Mouse (Mus musculus): ENCODE results near the gene Asap2. TPM values are rescaled to one million over a fixed set of nuclear protein-coding genes. Genes with fewer than 3 reads are reported as not detected.

Gene Asap2
- polyA plus RNA-seq, 2 experiments = 9.2 to 20.1 TPM

DNA sequence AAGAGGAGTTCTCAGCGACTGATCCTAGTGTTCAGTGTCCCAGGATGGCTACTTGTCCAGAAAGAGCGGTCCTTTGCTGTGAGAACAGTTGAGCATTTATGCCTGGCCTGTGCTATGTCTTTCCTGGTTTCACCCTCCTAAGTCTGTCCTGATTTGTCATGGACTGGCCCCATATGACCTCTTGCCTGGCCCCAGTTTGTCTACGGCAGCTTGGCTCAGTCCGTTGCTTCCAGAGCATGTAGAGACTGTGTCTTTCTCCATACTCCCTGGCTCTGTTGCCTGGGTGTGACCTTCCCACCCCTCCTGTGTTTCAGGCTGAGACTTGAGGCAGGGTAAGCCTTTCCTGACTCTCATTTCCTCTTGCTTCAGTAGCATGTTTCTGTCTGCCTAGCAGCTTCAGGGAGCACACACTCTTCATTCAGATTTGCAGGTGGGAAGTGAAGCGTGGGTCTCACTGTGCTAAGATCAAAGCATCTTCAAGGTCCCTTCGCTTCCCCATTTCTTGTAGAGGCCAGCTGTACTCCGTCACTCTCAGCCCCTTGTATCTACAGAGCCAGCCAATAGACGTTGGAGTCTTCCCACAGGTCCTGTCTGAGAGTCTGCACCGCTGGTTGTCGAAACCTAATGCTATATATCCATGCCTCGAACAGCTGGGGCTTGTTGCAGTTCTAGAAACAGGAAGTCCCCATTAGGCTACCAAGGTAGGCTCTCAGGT lies 181.7 kb downstream of the Asap2 start:
- DNase-seq (ENCODE audit: low spot score) = no peak
- H3K27ac ChIP-seq (replicated peaks; ENCODE audit: low read depth, low read length) = no peak overlapping the region
- H3K4me1 ChIP-seq (ENCODE audit: control insufficient read depth, insufficient read depth, low read length) = peaks cover 6% of the 10 kb centered on the region; the same call in 1 of the 2 replicates
- no peak for TF ChIP-seq POLR2A (IDR thresholded peaks at IDR 0.05; ENCODE audit: borderline replicate concordance, extremely low read depth, insufficient read depth, insufficient read length)
- H3K27me3 ChIP-seq (ENCODE audit: control insufficient read depth, insufficient read depth, low read length) = no peaks in the 10 kb centered on the region
- H3K4me3 ChIP-seq (replicated peaks; ENCODE audit: low read length) = no peak overlapping the region
- H3K36me3 ChIP-seq (ENCODE audit: control insufficient read depth, insufficient read depth, low read length) = peaks cover 9% of the 10 kb centered on the region
- ATAC-seq (ENCODE audit: low FRiP score, low read depth) = no peak
- H3K4me2 ChIP-seq (replicated peaks; ENCODE audit: low read depth, low read length, severe bottlenecking) = no peak overlapping the region
- H3K9ac ChIP-seq (ENCODE audit: low read depth, low read length, severe bottlenecking) = no peak overlapping the region
- WGBS = 75% methylated on average over 11 of the region's 11 CpGs
- no peaks in the 10 kb centered on the region for H3K9me3 ChIP-seq (ENCODE audit: control insufficient read depth, low read length)

DNA sequence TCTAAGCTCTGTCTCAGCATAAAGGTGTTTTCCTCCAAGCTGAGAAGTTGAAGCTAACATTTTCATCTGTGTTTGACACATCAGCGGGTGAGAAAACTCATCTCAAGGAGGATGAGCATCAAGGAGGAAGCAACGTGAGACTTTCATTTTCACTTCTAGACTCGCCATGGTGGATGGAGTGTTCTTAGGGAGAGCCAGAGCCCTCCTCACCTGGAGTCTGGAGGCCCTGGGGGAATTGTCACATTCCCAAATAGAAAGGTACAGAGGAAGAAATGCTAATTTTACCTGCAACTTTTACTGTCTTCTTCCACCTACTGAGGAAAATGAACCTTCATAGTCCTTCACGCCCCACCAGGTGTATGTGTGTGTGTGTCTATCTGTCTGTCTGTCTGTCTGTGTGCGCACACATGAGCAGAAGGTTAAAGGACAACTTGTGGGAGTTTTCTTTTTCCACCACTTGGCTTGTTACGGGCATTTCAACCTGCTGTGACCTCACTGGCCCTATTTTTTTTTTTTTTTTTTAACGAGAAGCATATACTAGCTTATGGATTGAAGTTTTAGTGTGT lies 183.7 kb downstream of the Asap2 start:
- Histone ChIP-seq H3K9me3 (ENCODE audit: control insufficient read depth, low read length) (no peaks in the 10 kb centered on the region), H3K36me3 (ENCODE audit: control insufficient read depth, insufficient read depth, low read length) (peaks cover 9% of the 10 kb centered on the region), H3K27me3 (ENCODE audit: control insufficient read depth, insufficient read depth, low read length) (no peaks in the 10 kb centered on the region), H3K4me3 (replicated peaks; ENCODE audit: low read length) (no peak overlapping the region), H3K9ac (ENCODE audit: low read depth, low read length, severe bottlenecking) (no peak overlapping the region), H3K4me1 (ENCODE audit: control insufficient read depth, insufficient read depth, low read length) (no peaks in the 10 kb centered on the region), H3K4me2 (replicated peaks; ENCODE audit: low read depth, low read length, severe bottlenecking) (no peak overlapping the region), H3K27ac (replicated peaks; ENCODE audit: low read depth, low read length) (no peak overlapping the region)
- DNase-seq (ENCODE audit: low spot score) (no peak), ATAC-seq (ENCODE audit: low FRiP score, low read depth) (no peak)
- TF ChIP-seq POLR2A (IDR thresholded peaks at IDR 0.05; ENCODE audit: borderline replicate concordance, extremely low read depth, insufficient read depth, insufficient read length) = no peak
- 75% methylated on average over 7 of the region's 7 CpGs for WGBS

DNA sequence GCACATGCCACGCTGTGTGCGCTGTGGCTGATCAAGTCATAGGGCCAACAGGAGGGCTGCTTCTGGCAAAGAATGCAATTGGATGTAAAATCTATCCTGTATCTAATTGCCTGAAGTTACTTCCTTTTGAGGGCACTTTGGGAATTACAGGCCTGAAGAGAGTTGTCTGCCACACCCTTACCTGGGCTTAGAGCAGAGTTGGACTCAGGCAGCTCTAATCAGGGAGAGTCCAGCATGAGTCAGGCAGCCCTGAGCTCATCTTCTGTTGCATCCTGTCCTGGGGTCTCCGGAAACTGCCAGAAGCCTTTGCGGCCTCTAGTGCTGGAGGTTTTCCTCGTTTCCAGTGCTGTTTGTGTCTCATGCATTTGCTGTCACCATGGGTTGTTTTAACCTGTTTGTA lies 186.1 kb downstream of the Asap2 start:
- Histone ChIP-seq H3K9me3 (ENCODE audit: control insufficient read depth, low read length) (no peaks in the 10 kb centered on the region), H3K27ac (replicated peaks; ENCODE audit: low read depth, low read length) (no peak overlapping the region), H3K9ac (ENCODE audit: low read depth, low read length, severe bottlenecking) (no peak overlapping the region), H3K4me1 (ENCODE audit: control insufficient read depth, insufficient read depth, low read length) (no peaks in the 10 kb centered on the region), H3K27me3 (ENCODE audit: control insufficient read depth, insufficient read depth, low read length) (no peaks in the 10 kb centered on the region), H3K4me2 (replicated peaks; ENCODE audit: low read depth, low read length, severe bottlenecking) (no peak overlapping the region), H3K36me3 (ENCODE audit: control insufficient read depth, insufficient read depth, low read length) (peaks cover 3% of the 10 kb centered on the region; the same call in 1 of the 2 replicates), H3K4me3 (replicated peaks; ENCODE audit: low read length) (no peak overlapping the region)
- DNase-seq (ENCODE audit: low spot score) = no peak
- TF ChIP-seq POLR2A (IDR thresholded peaks at IDR 0.05; ENCODE audit: borderline replicate concordance, extremely low read depth, insufficient read depth, insufficient read length) = no peak
- ATAC-seq (ENCODE audit: low FRiP score, low read depth) = no peak
- WGBS = 80% methylated on average over 5 of the region's 5 CpGs

DNA sequence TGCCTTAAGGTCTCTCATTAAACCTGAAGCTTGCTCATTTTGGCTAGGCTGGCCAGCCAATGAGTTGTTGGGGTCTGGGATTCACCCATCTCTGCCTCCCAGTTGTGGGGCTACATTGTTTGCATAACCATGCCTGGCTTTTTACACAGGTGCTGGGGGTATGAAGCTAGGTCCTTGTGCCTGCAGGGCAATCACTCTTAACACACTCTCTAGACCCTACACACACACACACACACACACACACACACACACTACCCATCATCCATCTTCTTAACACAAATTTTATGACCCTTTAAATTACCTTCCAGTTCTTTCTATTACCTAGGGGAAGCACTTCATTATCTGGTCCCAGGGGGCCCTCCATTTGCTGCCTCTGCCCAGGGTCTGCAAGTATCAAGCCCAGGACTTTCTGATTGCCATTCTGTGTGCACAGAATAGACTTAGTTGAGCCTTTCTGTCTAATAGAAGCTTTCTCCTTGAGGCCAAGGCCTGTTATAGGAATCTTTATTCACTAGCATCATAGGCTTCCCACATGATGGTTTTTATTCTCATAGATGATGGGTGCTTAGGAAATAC lies 187.0 kb downstream of the Asap2 start:
- ATAC-seq (ENCODE audit: low FRiP score, low read depth) = no peak
- no peak overlapping the region for H3K4me3 ChIP-seq (replicated peaks; ENCODE audit: low read length)

DNA sequence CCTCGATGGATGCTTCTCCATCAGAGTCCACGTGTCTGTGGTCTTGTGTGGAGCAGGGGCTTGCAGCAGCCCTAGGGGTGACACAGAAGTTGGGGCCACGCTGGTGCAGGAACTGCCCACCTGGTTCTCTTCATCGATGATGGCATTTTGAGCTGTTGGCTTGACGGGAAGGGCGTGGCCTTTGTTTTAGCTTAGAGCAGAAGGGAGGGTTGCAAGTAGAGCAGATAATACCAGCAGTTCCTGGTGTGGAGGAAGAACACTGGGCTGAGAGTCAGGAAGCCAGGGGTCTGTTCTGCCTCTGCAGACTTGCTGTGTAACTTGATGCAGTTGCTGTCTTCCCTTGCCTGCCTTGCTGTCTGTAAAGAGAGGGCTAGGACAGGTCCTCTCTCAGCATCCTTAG lies 189.8 kb downstream of the Asap2 start:
- 87% methylated on average over 6 of the region's 6 CpGs for WGBS
- Histone ChIP-seq H3K36me3 (ENCODE audit: control insufficient read depth, insufficient read depth, low read length) (peaks cover 3% of the 10 kb centered on the region; the same call in 1 of the 2 replicates), H3K27ac (replicated peaks; ENCODE audit: low read depth, low read length) (no peak overlapping the region), H3K9ac (ENCODE audit: low read depth, low read length, severe bottlenecking) (no peak overlapping the region), H3K4me1 (ENCODE audit: control insufficient read depth, insufficient read depth, low read length) (no peaks in the 10 kb centered on the region), H3K27me3 (ENCODE audit: control insufficient read depth, insufficient read depth, low read length) (no peaks in the 10 kb centered on the region), H3K4me2 (replicated peaks; ENCODE audit: low read depth, low read length, severe bottlenecking) (no peak overlapping the region), H3K4me3 (replicated peaks; ENCODE audit: low read length) (no peak overlapping the region), H3K9me3 (ENCODE audit: control insufficient read depth, low read length) (no peaks in the 10 kb centered on the region)
- DNase-seq (ENCODE audit: low spot score) (no peak), ATAC-seq (ENCODE audit: low FRiP score, low read depth) (no peak)
- no peak for TF ChIP-seq POLR2A (IDR thresholded peaks at IDR 0.05; ENCODE audit: borderline replicate concordance, extremely low read depth, insufficient read depth, insufficient read length)

More for the DNA sequence above, 187.0 kb downstream of the Asap2 start:
- no peaks in the 10 kb centered on the region for H3K27me3 ChIP-seq (ENCODE audit: control insufficient read depth, insufficient read depth, low read length)
- no peak overlapping the region for H3K27ac ChIP-seq (replicated peaks; ENCODE audit: low read depth, low read length)
- DNase-seq (ENCODE audit: low spot score) = no peak
- no peaks in the 10 kb centered on the region for H3K4me1 ChIP-seq (ENCODE audit: control insufficient read depth, insufficient read depth, low read length)
- no peak overlapping the region for H3K9ac ChIP-seq (ENCODE audit: low read depth, low read length, severe bottlenecking)
- TF ChIP-seq POLR2A (IDR thresholded peaks at IDR 0.05; ENCODE audit: borderline replicate concordance, extremely low read depth, insufficient read depth, insufficient read length) = no peak
- H3K36me3 ChIP-seq (ENCODE audit: control insufficient read depth, insufficient read depth, low read length) = peaks cover 3% of the 10 kb centered on the region; the same call in 1 of the 2 replicates
- no peak overlapping the region for H3K4me2 ChIP-seq (replicated peaks; ENCODE audit: low read depth, low read length, severe bottlenecking)
- H3K9me3 ChIP-seq (ENCODE audit: control insufficient read depth, low read length) = no peaks in the 10 kb centered on the region

Data from limb, embryonic 14.5 days (tissue).